Mouse (Mus musculus) yolk sac, embryonic 10.5 days (tissue): ENCODE data around the gene Ywhae.

Source experiments
- DNase-seq: peaks from one replicate; pipeline ENCODE4 v3.0.0-alpha.2; 2017; ENCODE audit warnings: low spot score

The Ywhae gene

GRCm38 (mm10) chr11:75737806-75738476, 5.3 kb downstream of the Ywhae start:
- DNase-seq: no peak

DNA sequence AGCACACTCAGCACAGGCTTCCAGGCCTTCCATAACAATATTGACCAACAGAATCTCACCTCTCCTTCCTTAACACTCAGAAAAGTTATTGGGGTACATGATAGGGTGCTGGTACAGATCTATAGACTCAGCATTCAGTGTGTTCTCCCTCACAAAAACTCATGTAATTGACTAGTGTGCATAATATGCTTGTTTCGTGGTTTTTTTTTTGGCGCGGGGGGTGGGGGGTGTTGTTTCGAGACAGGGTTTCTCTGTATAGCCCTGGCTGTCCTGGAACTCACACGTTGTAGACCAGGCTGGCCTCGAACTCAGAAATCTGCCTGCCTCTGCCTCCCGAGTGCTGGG, 5.8 kb downstream of the Ywhae start:
- DNase-seq: no peak

DNA sequence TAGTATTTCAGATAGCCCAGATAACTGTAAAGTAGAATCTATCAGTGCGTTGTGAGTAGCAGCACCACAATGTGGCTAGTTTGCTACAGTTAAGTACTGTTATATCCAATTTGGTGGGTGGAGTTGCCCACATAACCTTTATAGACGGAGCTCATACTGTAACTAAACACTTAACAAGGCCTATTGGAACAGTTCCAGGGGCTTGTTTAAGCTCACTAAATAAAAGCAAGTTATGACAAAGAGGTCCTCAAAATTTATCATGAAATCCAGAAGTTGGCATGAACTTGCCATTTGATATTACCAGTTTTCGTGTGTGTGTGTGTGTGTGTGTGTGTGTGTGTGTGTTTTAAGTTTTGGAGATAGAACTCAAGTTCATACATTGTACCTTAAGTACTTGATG, 7.5 kb downstream of the Ywhae start:
- DNase-seq: no peak

- DNase-seq: no peak
Measured at GRCm38 (mm10) chr11:75741615-75742014, 8.9 kb downstream of the Ywhae start.

GRCm38 (mm10) chr11:75744761-75745160, 12.1 kb downstream of the Ywhae start:
- DNase-seq: no peak

DNA sequence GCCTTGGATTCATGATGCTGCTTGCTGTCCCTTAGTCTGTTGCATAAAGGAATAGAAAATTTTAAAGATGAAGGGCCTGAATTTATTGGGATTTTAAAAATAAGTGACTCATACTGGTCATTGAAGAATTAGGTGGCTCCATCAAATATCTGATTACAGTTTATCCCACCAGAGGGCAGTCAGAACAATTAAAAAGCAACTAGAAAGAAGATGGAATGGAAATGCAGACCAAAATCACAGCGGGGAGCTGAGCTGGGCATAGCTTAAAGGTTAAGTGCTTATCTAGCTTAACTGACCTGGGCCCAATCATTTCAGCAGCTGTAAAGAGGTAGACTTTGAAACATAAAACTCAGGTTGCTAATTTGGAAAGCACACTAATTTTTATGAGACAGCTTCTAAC, 17.9 kb downstream of the Ywhae start:
- DNase-seq: no peak

DNA sequence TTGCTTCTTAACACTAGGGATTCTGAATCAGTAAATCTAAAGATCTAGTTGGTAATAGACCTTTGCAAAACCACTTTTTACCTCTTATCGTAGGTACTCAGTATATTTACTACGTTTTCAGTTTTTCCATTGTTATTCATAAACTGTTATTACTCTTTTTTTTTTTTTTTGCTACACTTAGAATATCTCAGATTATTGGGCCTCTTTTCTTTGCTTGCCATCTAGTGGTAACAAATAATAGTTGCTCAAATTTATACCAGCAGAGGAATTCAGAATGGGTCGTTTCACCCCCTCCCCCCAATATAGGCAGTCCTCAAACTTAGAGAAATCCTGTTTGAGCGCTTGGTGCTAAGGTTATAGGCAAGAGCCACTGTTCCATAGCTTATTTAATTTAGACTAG, 18.4 kb downstream of the Ywhae start:
- DNase-seq: no peak

- no peak for DNase-seq
Measured at GRCm38 (mm10) chr11:75756687-75757086, 24.0 kb downstream of the Ywhae start.

GRCm38 (mm10) chr11:75758553-75758952, 25.9 kb downstream of the Ywhae start:
- DNase-seq: no peak

GRCm38 (mm10) chr11:75760785-75761184, 28.1 kb downstream of the Ywhae start:
- DNase-seq: no peak

GRCm38 (mm10) chr11:75762708-75763107, 30.0 kb downstream of the Ywhae start:
- DNase-seq: no peak

DNA sequence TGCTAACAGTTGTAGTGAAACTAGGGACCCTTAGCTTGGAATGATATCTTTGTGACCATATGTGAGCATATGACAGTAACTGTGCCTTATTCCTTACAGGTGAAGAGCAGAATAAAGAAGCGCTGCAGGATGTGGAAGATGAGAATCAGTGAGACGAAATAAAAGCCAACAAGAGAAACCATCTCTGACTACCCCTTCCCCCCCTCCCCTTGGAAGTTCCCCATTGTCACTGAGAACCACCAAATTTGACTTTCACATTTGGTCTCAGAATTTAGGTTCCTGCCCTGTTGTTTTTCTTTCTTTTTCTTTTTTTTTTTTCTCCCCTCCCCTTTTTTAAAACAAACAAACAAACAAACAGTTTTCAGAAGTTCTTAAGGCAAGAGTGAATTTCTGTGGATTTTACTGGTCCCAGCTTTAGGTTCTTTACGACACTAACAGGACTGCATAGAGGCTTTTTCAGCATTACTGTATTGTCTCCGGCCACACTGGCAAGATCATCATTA, 31.9 kb downstream of the Ywhae start:
- DNase-seq: no peak

DNA sequence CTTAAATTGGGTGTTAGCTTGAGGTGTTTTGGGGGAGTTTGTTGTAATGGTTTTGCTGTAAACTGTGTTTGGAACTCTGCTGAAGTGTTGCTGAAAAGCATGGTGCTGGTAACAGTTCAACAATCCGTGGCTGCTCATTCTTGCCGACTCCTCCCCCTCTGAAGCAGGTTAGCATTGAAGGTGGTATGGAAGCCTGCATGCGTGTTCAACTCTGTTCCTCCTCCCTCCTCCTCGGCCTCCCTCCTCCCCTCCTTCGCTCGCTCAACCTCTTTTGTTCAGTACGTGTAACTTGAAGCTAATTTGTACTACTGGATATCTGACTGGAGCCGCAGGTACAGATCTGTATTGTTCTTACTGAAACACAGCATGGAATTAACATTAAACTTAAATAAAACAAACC, 32.5 kb downstream of the Ywhae start:
- DNase-seq: no peak

- no peak for DNase-seq
Measured at GRCm38 (mm10) chr11:75767014-75767413, 34.3 kb downstream of the Ywhae start.

DNA sequence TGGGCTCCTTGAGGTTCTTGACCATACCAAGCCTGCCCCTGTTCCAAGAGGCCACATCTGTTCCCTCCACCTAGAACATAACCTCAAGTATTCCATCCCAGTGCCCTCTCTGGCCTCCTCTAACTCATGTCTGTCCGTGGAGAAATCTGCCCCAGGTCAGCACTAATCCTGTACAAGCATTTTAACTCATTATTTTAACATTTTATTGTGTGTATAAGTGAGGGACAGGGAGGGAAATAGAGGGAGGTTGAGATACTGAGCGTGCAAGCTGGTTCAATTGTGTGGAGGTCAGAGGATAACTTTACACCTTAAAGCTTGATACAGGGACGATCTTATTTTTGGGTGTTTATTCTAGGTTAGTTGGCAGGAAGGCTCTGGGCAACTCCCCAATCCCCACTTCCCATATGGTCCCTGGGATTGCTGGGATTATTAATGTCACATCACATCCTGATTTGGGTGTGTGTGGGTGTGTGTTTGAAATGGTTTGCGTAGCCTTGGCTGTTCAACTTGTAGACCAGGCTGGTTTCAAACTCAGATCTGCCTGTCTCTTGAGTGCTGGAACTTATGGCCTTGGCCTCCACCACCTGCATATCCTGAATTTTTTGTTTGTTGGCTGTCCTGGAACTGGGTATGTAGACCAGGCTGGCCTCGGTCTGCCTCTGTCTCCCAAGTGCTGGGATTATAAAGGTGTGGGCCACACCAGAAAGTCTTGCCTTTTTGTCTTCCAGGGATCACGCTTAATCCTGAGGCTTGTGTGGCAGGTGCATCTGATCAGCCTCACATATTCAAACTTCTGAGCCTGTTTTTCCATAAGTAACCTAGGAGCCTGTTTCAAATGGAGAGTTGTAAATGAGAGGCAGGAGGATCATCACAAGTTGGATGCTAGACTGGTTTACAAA, 35.7 kb downstream of the Ywhae start:
- DNase-seq: no peak

DNA sequence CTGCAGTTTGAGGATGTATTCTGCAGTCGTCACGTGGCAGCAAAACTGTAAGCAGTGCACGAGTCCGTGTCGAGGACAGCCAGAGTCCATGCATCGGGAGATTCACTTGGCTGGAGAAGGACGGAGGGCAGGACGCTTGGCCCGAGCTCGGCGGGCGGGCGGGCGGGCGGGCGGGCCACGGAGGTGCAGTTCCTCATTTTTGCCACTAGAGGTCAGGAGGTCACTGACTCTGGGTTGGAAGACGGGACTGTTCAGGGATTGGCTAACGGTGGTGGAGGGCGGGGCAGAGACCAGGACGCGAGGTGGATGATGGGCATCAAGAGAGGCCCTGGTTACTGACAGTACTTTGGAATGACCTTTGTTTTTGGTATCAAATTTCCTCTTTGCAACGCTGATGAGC, 36.5 kb downstream of the Ywhae start:
- peak; percentile 91 for DNase-seq

DNA sequence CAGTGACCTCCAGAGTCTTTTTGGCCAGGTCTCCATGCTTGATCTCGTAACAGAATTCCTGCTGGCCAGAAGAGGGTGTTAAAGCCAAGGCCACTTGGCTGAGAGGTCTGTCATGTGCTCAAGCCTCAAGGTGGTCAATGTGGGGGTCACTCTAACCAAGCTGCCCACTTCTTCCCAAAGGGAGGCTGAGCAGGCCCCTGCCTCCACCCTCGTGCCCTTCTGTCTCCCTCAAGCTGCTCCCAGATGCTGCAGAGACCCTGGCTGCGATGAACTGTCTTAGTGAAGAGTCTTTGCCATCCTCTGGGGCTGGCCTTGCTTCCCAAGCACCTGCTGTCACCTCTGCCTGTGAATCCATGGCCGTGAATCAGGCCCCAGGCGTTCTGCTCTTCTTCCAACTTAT, 39.9 kb downstream of the Ywhae start:
- no peak for DNase-seq

- DNase-seq: no peak
Measured at GRCm38 (mm10) chr11:75775919-75776318, 43.2 kb downstream of the Ywhae start.

DNA sequence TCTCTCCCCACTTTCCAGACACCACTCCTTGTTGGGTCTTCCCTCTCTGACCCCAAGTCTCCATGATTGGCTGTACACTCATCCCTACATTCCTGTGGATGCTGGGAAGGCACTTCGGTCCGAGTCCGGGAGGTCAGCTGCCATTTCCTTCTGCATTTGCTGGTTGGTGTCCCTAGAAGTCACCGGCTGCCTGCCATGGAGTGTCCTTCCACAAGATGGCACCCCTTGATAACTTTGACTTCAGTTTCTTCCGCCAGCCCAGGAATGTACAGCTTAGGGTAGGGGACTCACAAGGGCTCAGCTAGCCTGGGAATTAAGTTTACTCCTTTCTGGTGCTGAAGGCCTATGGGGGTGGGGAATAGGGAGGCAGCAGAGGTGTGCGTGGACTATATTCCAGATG, 49.2 kb downstream of the Ywhae start:
- DNase-seq: peak; percentile 44

DNA sequence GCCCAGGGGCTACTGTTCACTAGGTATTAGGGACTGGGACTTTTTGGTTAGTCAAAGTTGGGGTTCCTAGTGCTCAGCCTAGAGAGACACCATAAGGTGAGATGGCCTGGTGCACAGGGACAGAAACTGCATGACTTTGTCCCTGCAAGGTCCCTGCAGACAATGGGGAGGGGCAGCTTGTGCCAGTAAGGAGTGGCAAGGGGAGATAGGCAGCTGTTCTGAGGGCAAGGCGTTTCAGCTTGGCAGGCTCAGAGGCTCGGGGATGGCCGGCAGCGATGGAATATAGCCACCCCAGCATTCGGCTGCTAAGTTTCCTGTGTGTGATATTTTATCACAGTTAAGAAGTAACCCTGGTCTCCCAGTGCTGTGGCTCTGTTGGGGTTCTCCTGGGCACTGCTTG, 51.1 kb downstream of the Ywhae start:
- DNase-seq: no peak

DNA sequence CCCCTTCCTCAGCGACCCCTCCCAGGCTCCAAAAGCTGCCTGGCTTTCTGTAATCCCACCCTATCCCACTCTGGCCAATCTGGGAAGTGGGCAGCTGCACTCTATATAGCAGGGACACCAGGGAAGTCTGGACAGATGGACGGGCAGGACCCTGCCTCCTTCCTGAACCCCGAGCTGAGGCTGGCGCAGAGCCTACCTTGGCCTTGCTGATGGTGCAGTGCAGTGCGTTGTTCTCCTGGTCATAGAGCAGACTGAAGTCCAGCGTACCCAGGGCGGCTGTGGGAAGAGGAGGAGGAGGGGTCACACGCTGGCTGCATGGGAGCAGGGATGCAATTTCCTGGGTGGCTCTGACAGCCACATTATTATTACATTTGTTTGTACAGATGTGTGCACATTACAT, 53.2 kb downstream of the Ywhae start:
- no peak for DNase-seq

DNA sequence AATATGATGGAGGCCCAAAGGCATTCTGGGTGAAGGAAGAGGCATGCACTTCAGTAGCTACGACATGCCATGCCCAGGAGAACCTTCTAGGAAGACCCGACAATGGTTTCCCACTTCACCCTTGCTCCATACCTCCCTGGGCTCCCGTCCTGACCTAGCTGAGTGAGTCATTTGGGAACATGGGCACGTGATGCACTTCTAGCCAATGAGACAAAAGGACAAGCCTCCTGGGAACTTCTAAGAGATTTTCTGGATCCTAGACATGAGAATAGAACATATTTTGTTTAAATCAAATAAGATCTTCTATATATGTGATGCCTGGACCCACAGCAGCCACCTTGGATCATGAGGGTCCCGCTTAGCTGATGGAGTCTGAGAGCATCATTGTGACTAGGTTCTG, 59.9 kb downstream of the Ywhae start:
- no peak for DNase-seq

- no peak for DNase-seq
Measured at GRCm38 (mm10) chr11:75793351-75793750, 60.7 kb downstream of the Ywhae start.
